In the genomic region with DNA sequence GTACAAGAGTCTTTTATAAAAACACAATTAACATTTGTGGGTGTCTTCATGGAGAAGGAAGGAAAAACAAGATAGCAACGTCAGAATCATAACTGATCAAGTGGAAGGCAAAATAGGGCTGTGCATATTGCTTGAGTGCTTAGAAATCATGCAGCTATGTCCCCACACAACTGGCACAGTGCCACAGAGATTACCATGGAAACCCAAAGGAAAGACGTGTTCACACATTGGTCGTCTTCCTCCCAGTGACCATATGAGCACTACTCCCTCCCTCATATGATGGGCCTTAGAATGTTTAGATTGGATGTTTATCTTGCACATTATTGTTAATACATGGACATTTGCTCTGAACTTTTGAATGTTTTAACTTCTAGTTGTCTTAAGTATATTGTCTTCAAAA, we compare ENCODE assay signal across 27 mouse cellular contexts.
DNase-seq lines count a peak whose midpoint lies in the region; ATAC-seq and TF ChIP-seq lines count a peak whose summit lies in the region.
"Had no signal": no experiment of that assay in that cellular context is flagged by ENCODE, and none has a peak within 500 bp of the region (broad histone marks: within the 10 kb centered on the region; RNA-seq: fewer than 3 reads in every experiment).

No protein-coding gene starts in this region.

- H3K4me1 ChIP-seq in forebrain, embryonic 12.5 days, result no peaks in the 10 kb centered on the region
- H3K4me1 ChIP-seq in forebrain, embryonic 16.5 days (replicated peaks; ENCODE audit: control insufficient read depth, insufficient read depth, low read length), result no peaks in the 10 kb centered on the region
- H3K4me1 ChIP-seq: heart, embryonic 12.5 days; liver, embryonic 12.5 days; neural tube, embryonic 12.5 days had no signal

- WGBS in forebrain, embryonic 12.5 days, result 63% methylated on average over 3 of the region's 3 CpGs
- WGBS in forebrain, embryonic 16.5 days, result 53% methylated on average over 3 of the region's 3 CpGs

- no peak overlapping the region for H3K4me3 ChIP-seq in forebrain, embryonic 12.5 days (replicated peaks)
- H3K4me3 ChIP-seq in forebrain, embryonic 16.5 days (replicated peaks; ENCODE audit: low read length), result no peak overlapping the region
- H3K4me3 ChIP-seq: gastrocnemius, adult 2 months; heart, adult 2 months; heart, embryonic 12.5 days; liver, embryonic 12.5 days; myocyte; neural tube, embryonic 12.5 days had no signal

- no peak for TF ChIP-seq POLR2A in brain, embryonic 14.5 days (IDR thresholded peaks at IDR 0.05; ENCODE audit: borderline replicate concordance, extremely low read depth, insufficient read depth, insufficient read length, poor library complexity, severe bottlenecking)

- no peaks in the 10 kb centered on the region for H3K27me3 ChIP-seq in forebrain, embryonic 12.5 days
- H3K27me3 ChIP-seq in forebrain, embryonic 16.5 days (replicated peaks; ENCODE audit: control insufficient read depth, insufficient read depth, low read length), result no peaks in the 10 kb centered on the region
- H3K27me3 ChIP-seq: heart, embryonic 12.5 days; liver, embryonic 12.5 days; neural tube, embryonic 12.5 days; Patski had no signal

- TF ChIP-seq CTCF in brain, embryonic 14.5 days (IDR thresholded peaks at IDR 0.05; ENCODE audit: borderline replicate concordance, extremely low read depth, insufficient read depth, insufficient read length), result no peak

- H3K4me2 ChIP-seq in forebrain, embryonic 12.5 days, result no peak overlapping the region
- no peak overlapping the region for H3K4me2 ChIP-seq in forebrain, embryonic 16.5 days (ENCODE audit: low read length)
- H3K4me2 ChIP-seq: heart, embryonic 12.5 days; hindbrain, embryonic 14.5 days; liver, embryonic 12.5 days; neural tube, embryonic 12.5 days had no signal

- DNase-seq in left cerebral cortex, postnatal 14 days (ENCODE audit: low spot score in 2 of 2), result peak; percentile 13
- DNase-seq in left cerebral cortex, postnatal 25 days (ENCODE audit: low spot score in 2 of 2), result no peak
- DNase-seq in retina, postnatal 1 day, result peak; percentile 22
- DNase-seq in retina, embryonic 14.5 days (ENCODE audit: low spot score), result no peak
- DNase-seq in brain, embryonic 14.5 days (ENCODE audit: low read depth), result peak; percentile 44
- DNase-seq: adrenal gland, postnatal 10 days; cerebellum, adult 11-12 months; gastrocnemius, adult 2 months; heart, adult 2 months; heart, postnatal 4 days; kidney, adult 11 months; kidney, postnatal 14 days; layer of hippocampus, adult 9-11 months; liver, postnatal 0 days; thymus, postnatal 4 days had no signal

- no peaks in the 10 kb centered on the region for H3K9me3 ChIP-seq in forebrain, embryonic 12.5 days
- no peaks in the 10 kb centered on the region for H3K9me3 ChIP-seq in forebrain, embryonic 16.5 days (ENCODE audit: control insufficient read depth, low read length)
- H3K9me3 ChIP-seq: heart, embryonic 12.5 days; liver, embryonic 12.5 days; neural tube, embryonic 12.5 days had no signal

- intact Hi-C loops in left cerebral cortex, postnatal 14 days (cut with DNase I), result no loop called here
- intact Hi-C loops in left cerebral cortex, postnatal 25 days (cut with DNase I), result no loop called here

- no peak overlapping the region for H3K27ac ChIP-seq in forebrain, embryonic 12.5 days
- H3K27ac ChIP-seq in forebrain, embryonic 16.5 days (ENCODE audit: low read length), result no peak overlapping the region
- H3K27ac ChIP-seq: gastrocnemius, adult 2 months; heart, adult 2 months; hindbrain, embryonic 14.5 days; liver, embryonic 12.5 days; macrophage; neural tube, embryonic 12.5 days had no signal

- ATAC-seq in forebrain, embryonic 12.5 days (ENCODE audit: low FRiP score), result 0 out of 2 replicates have a peak, but pooled peaks have one; percentile 30
- ATAC-seq in forebrain, embryonic 16.5 days, result no peak
- ATAC-seq: inflammation-experienced regulatory T-cells, adult 6 months; liver, embryonic 12.5 days; liver, postnatal 0 days; lung, postnatal 0 days; midbrain, embryonic 16.5 days; Patski had no signal

- no peak overlapping the region for H3K9ac ChIP-seq in forebrain, embryonic 12.5 days
- H3K9ac ChIP-seq in forebrain, embryonic 16.5 days (replicated peaks; ENCODE audit: low read depth, low read length), result no peak overlapping the region
- H3K9ac ChIP-seq: heart, embryonic 12.5 days; hindbrain, embryonic 14.5 days; liver, embryonic 12.5 days; liver, postnatal 0 days; neural tube, embryonic 12.5 days had no signal

- no peaks in the 10 kb centered on the region for H3K36me3 ChIP-seq in forebrain, embryonic 12.5 days (replicated peaks)
- H3K36me3 ChIP-seq in forebrain, embryonic 16.5 days (ENCODE audit: control insufficient read depth, insufficient read depth), result no peaks in the 10 kb centered on the region
- H3K36me3 ChIP-seq: heart, embryonic 12.5 days; liver, embryonic 12.5 days; neural tube, embryonic 12.5 days had no signal

Comparison
In these comparisons a context has a peak if more than half of its experiments do, and no peak if none do; other contexts are left out.
1. DNase-seq: peak in left cerebral cortex, postnatal 14 days (2 of 2), retina, postnatal 1 day (single experiment) and brain, embryonic 14.5 days (single experiment); none in left cerebral cortex, postnatal 25 days (0 of 2) and retina, embryonic 14.5 days (single experiment).